Mouse (Mus musculus): ENCODE measurements around the gene Fkbpl.

GRCm38 (mm10) chr17:34597566-34598095, 46.9 kb upstream of the Fkbpl start, which contains the start of gene Ager:
- TF ChIP-seq CTCF (IDR thresholded peaks at IDR 0.05; ENCODE audit: borderline replicate concordance, insufficient read depth, low read depth, low read length) (no peak), POLR2A (IDR thresholded peaks at IDR 0.05; ENCODE audit: borderline replicate concordance, insufficient read depth, low read length) (no peak)
